Mouse (Mus musculus) liver, embryonic 14.5 days (tissue): ENCODE data around the gene Syngr4.

ENCODE experiments used
- CTCF ChIP-seq: IDR thresholded peaks from 2 replicates; pipeline ENCODE4 v1.5.1; 2016; ENCODE audit warnings: antibody characterized with exemption, low read depth, control low read depth
- EP300 ChIP-seq: IDR thresholded peaks from 2 replicates; pipeline ENCODE4 v1.6.1; 2016; ENCODE audit warnings: antibody characterized with exemption, low read depth

GRCm38 (mm10) chr7:45853089-45853488 is 43.4 kb downstream of the Syngr4 start:
- TF ChIP-seq CTCF (no peak), EP300 (no peak)
